Mouse (Mus musculus): ENCODE measurements around the gene Prss16. TPM values are rescaled to one million over a fixed set of nuclear protein-coding genes. Genes with fewer than 3 reads are reported as not detected.
"Not testable (repeated sequence)": the region's sequence is repeated elsewhere in the genome, so short reads cannot be mapped to it uniquely, and the experiment has no call there.

Gene Prss16
- not detected in 2 replicates for polyA plus RNA-seq (2015; fragmentation: Nextera tagmentation; extraction: Ambion mirVana)

- Histone ChIP-seq H3K27ac (no peak within 1 kb of the TSS), H3K4me1 (replicated peaks) (peaks cover 19% of the 10 kb centered on the region), H3K4me2 (replicated peaks) (no peak within 1 kb of the TSS), H3K9me3 (no peaks in the 10 kb centered on the region), H3K9ac (replicated peaks) (no peak within 1 kb of the TSS), H3K27me3 (peaks cover 95% of the 10 kb centered on the region), H3K4me3 (replicated peaks) (no peak within 1 kb of the TSS), H3K36me3 (no peaks in the 10 kb centered on the region)
- WGBS: 45% methylated on average over 7 of the region's 7 CpGs
- ATAC-seq: no peak
Measured at GRCm38 (mm10) chr13:22009642-22010041, at the start of gene Prss16. Gene Prss16 (minus strand): TSS chr13:22009742.

- no peaks in the 10 kb centered on the region for H3K9me3 ChIP-seq
- WGBS: 83% methylated on average over 1 of the region's 1 CpGs
- no peak overlapping the region for H3K27ac ChIP-seq
- H3K27me3 ChIP-seq: no peaks in the 10 kb centered on the region
- H3K4me2 ChIP-seq (replicated peaks): no peak overlapping the region
- ATAC-seq: no peak
- no peak overlapping the region for H3K9ac ChIP-seq (replicated peaks)
- H3K36me3 ChIP-seq: no peaks in the 10 kb centered on the region
- H3K4me1 ChIP-seq (replicated peaks): no peaks in the 10 kb centered on the region
- no peak overlapping the region for H3K4me3 ChIP-seq (replicated peaks)
Measured at GRCm38 (mm10) chr13:22053754-22054153, 44.2 kb upstream of the Prss16 start.

- no peaks in the 10 kb centered on the region for H3K27me3 ChIP-seq
- H3K27ac ChIP-seq: peak overlapping the region; percentile 84
- H3K36me3 ChIP-seq: no peaks in the 10 kb centered on the region
- H3K9me3 ChIP-seq: no peaks in the 10 kb centered on the region
- H3K4me2 ChIP-seq (replicated peaks): peak overlapping the region; percentile 56
- H3K9ac ChIP-seq (replicated peaks): peak overlapping the region; percentile 72
- H3K4me1 ChIP-seq (replicated peaks): no peaks in the 10 kb centered on the region
- 9% methylated on average over 5 of the region's 5 CpGs for WGBS
- H3K4me3 ChIP-seq (replicated peaks): peak overlapping the region; percentile 48
- ATAC-seq: peak; percentile 47
Measured at GRCm38 (mm10) chr13:22051523-22051859, 41.9 kb upstream of the Prss16 start.

GRCm38 (mm10) chr13:22050591-22051522 lies 41.3 kb upstream of the Prss16 start:
- Histone ChIP-seq H3K4me3 (replicated peaks) (peak overlapping the region; percentile 48), H3K4me1 (replicated peaks) (no peaks in the 10 kb centered on the region), H3K9ac (replicated peaks) (peak overlapping the region; percentile 72), H3K27me3 (no peaks in the 10 kb centered on the region), H3K4me2 (replicated peaks) (peak overlapping the region; percentile 56), H3K9me3 (no peaks in the 10 kb centered on the region), H3K36me3 (no peaks in the 10 kb centered on the region), H3K27ac (peak overlapping the region; percentile 84)
- WGBS: under 1% methylated on average over 52 of the region's 52 CpGs
- peak; percentile 97 for ATAC-seq

GRCm38 (mm10) chr13:22049737-22050440 lies 40.3 kb upstream of the Prss16 start:
- no peaks in the 10 kb centered on the region for H3K36me3 ChIP-seq
- peak overlapping the region; percentile 56 for H3K4me2 ChIP-seq (replicated peaks)
- no peaks in the 10 kb centered on the region for H3K27me3 ChIP-seq
- peak overlapping the region; percentile 72 for H3K9ac ChIP-seq (replicated peaks)
- peak; percentile 70 for ATAC-seq
- H3K27ac ChIP-seq: peak overlapping the region; percentile 84
- peak overlapping the region; percentile 48 for H3K4me3 ChIP-seq (replicated peaks)
- H3K4me1 ChIP-seq (replicated peaks): no peaks in the 10 kb centered on the region
- H3K9me3 ChIP-seq: no peaks in the 10 kb centered on the region
- 2% methylated on average over 14 of the region's 14 CpGs for WGBS

GRCm38 (mm10) chr13:22049041-22049440 lies 39.5 kb upstream of the Prss16 start:
- H3K27me3 ChIP-seq: no peaks in the 10 kb centered on the region
- H3K36me3 ChIP-seq: no peaks in the 10 kb centered on the region
- WGBS: 84% methylated on average over 2 of the region's 2 CpGs

GRCm38 (mm10) chr13:22045311-22045710 lies 35.8 kb upstream of the Prss16 start:
- no peaks in the 10 kb centered on the region for H3K9me3 ChIP-seq
- no peak overlapping the region for H3K4me3 ChIP-seq (replicated peaks)
- H3K9ac ChIP-seq (replicated peaks): no peak overlapping the region
- no peaks in the 10 kb centered on the region for H3K27me3 ChIP-seq
- H3K4me2 ChIP-seq (replicated peaks): no peak overlapping the region
- no peaks in the 10 kb centered on the region for H3K36me3 ChIP-seq
- no peak overlapping the region for H3K27ac ChIP-seq
- WGBS: 65% methylated on average over 2 of the region's 2 CpGs
- H3K4me1 ChIP-seq (replicated peaks): peaks cover 21% of the 10 kb centered on the region
- ATAC-seq: no peak

More at GRCm38 (mm10) chr13:22049041-22049440, 39.5 kb upstream of the Prss16 start:
- no peak overlapping the region for H3K9ac ChIP-seq (replicated peaks)
- no peak overlapping the region for H3K27ac ChIP-seq
- no peaks in the 10 kb centered on the region for H3K9me3 ChIP-seq
- no peak overlapping the region for H3K4me2 ChIP-seq (replicated peaks)
- H3K4me1 ChIP-seq (replicated peaks): peaks cover under 1% of the 10 kb centered on the region
- no peak overlapping the region for H3K4me3 ChIP-seq (replicated peaks)
- ATAC-seq: no peak

- H3K4me2 ChIP-seq (replicated peaks): peak overlapping the region; percentile 67; the same call in 1 of the 2 replicates
Measured at GRCm38 (mm10) chr13:22044432-22045155, 35.1 kb upstream of the Prss16 start.

GRCm38 (mm10) chr13:22043503-22044431 lies 34.2 kb upstream of the Prss16 start:
- no peaks in the 10 kb centered on the region for H3K27me3 ChIP-seq
- peaks cover 27% of the 10 kb centered on the region for H3K4me1 ChIP-seq (replicated peaks)
- peak overlapping the region; percentile 62 for H3K9ac ChIP-seq (replicated peaks)
- peak overlapping the region; percentile 67 for H3K4me2 ChIP-seq (replicated peaks)
- no peaks in the 10 kb centered on the region for H3K9me3 ChIP-seq
- peak overlapping the region; percentile 43 for H3K4me3 ChIP-seq (replicated peaks)
- WGBS: under 1% methylated on average over 13 of the region's 14 CpGs
- ATAC-seq: peak; percentile 32
- H3K36me3 ChIP-seq: no peaks in the 10 kb centered on the region
- peak overlapping the region; percentile 84 for H3K27ac ChIP-seq

More at GRCm38 (mm10) chr13:22044432-22045155, 35.1 kb upstream of the Prss16 start:
- Histone ChIP-seq H3K4me3 (replicated peaks) (no peak overlapping the region), H3K27me3 (no peaks in the 10 kb centered on the region), H3K9me3 (no peaks in the 10 kb centered on the region), H3K9ac (replicated peaks) (no peak overlapping the region), H3K27ac (no peak overlapping the region), H3K4me1 (replicated peaks) (peaks cover 27% of the 10 kb centered on the region), H3K36me3 (no peaks in the 10 kb centered on the region)
- WGBS: 88% methylated on average over 6 of the region's 6 CpGs
- no peak for ATAC-seq

GRCm38 (mm10) chr13:22042568-22043502 lies 33.3 kb upstream of the Prss16 start, which contains the start of the genes Hist1h2ag and Hist1h2bj:
Gene Hist1h2ag (minus strand): TSS chr13:22042944.
Gene Hist1h2bj (plus strand): TSS chr13:22043214.
- Histone ChIP-seq H3K4me1 (replicated peaks) (peaks cover 27% of the 10 kb centered on the region), H3K27ac (peak within 1 kb of the TSS; percentile 84), H3K4me3 (replicated peaks) (peak within 1 kb of the TSS; percentile 43), H3K9ac (replicated peaks) (peak within 1 kb of the TSS; percentile 62), H3K4me2 (replicated peaks) (peak within 1 kb of the TSS; percentile 84)
- H3K27me3 ChIP-seq, H3K9me3 ChIP-seq, H3K36me3 ChIP-seq: not testable (repeated sequence)
- ATAC-seq: peak; percentile 96
- WGBS: 0% methylated on average over 38 of the region's 80 CpGs
